Mouse (Mus musculus) ES-Bruce4 (cell line): ENCODE measurements around the gene Evc2.

Source experiments
- CTCF ChIP-seq: IDR thresholded peaks from one replicate; pipeline ENCODE4 v1.8.1; 2011; ENCODE audit warnings: low read depth, low read length
- POLR2A ChIP-seq: IDR thresholded peaks from one replicate; pipeline ENCODE4 v1.8.1; 2011; ENCODE audit warnings: low read length; ENCODE audit not compliant: insufficient read depth

- TF ChIP-seq CTCF (no peak), POLR2A (no peak)
Measured at GRCm38 (mm10) chr5:37435417-37435816, 97.1 kb downstream of the Evc2 start.
